Mouse (Mus musculus): ENCODE results near the gene Tgm2. TPM values are rescaled to one million over a fixed set of nuclear protein-coding genes. Genes with fewer than 3 reads are reported as not detected.
A peak's percentile ranks its signal among the peaks of the same experiment; 100 is the strongest.

Gene Tgm2
- polyA plus RNA-seq, 1 experiment from 2014 or later = 63.8 TPM

GRCm38 (mm10) chr2:158167496-158168205 lies 21.4 kb upstream of the Tgm2 start:
- H3K4me1 ChIP-seq (replicated peaks) = peaks cover 21% of the 10 kb centered on the region
- no peak for ATAC-seq (ENCODE audit: low read depth)
- H3K9ac ChIP-seq = no peak overlapping the region
- no peaks in the 10 kb centered on the region for H3K36me3 ChIP-seq
- no peak overlapping the region for H3K4me3 ChIP-seq (replicated peaks)
- no peak overlapping the region for H3K4me2 ChIP-seq
- peaks cover 11% of the 10 kb centered on the region; the same call in 1 of the 2 replicates for H3K27me3 ChIP-seq
- no peaks in the 10 kb centered on the region for H3K9me3 ChIP-seq (replicated peaks)
- no peak overlapping the region for H3K27ac ChIP-seq
- WGBS (ENCODE audit: insufficient replicate concordance) = 42% methylated on average over 9 of the region's 9 CpGs
- DNase-seq = no peak

- no peak overlapping the region for H3K9ac ChIP-seq
- no peak overlapping the region for H3K4me3 ChIP-seq (replicated peaks)
- H3K4me2 ChIP-seq = peak overlapping the region; percentile 8; the same call in 1 of the 2 replicates
- H3K36me3 ChIP-seq = no peaks in the 10 kb centered on the region
- peak; percentile 48 for ATAC-seq (ENCODE audit: low read depth)
- peaks cover 11% of the 10 kb centered on the region; the same call in 1 of the 2 replicates for H3K27me3 ChIP-seq
- 17% methylated on average over 7 of the region's 7 CpGs for WGBS (ENCODE audit: insufficient replicate concordance)
- H3K9me3 ChIP-seq (replicated peaks) = no peaks in the 10 kb centered on the region
- H3K4me1 ChIP-seq (replicated peaks) = peaks cover 26% of the 10 kb centered on the region
- H3K27ac ChIP-seq = peak overlapping the region; percentile 9; the same call in 1 of the 2 replicates
- DNase-seq = no peak
These were observed 20.4 kb upstream of the Tgm2 start for GRCm38 (mm10) chr2:158166628-158167027.

GRCm38 (mm10) chr2:158165776-158166175 lies 19.5 kb upstream of the Tgm2 start:
- Histone ChIP-seq H3K4me3 (replicated peaks) (no peak overlapping the region), H3K36me3 (no peaks in the 10 kb centered on the region), H3K27me3 (peaks cover 11% of the 10 kb centered on the region; the same call in 1 of the 2 replicates), H3K4me1 (replicated peaks) (peaks cover 35% of the 10 kb centered on the region), H3K9me3 (replicated peaks) (no peaks in the 10 kb centered on the region), H3K27ac (no peak overlapping the region), H3K4me2 (no peak overlapping the region), H3K9ac (no peak overlapping the region)
- ATAC-seq (ENCODE audit: low read depth) (no peak), DNase-seq (no peak)
- WGBS (ENCODE audit: insufficient replicate concordance) = 68% methylated on average over 4 of the region's 4 CpGs

GRCm38 (mm10) chr2:158163034-158163433 lies 16.8 kb upstream of the Tgm2 start:
- Histone ChIP-seq H3K27ac (no peak overlapping the region), H3K4me2 (no peak overlapping the region), H3K4me1 (replicated peaks) (peaks cover 45% of the 10 kb centered on the region), H3K9me3 (replicated peaks) (no peaks in the 10 kb centered on the region), H3K27me3 (no peaks in the 10 kb centered on the region), H3K4me3 (replicated peaks) (no peak overlapping the region), H3K36me3 (no peaks in the 10 kb centered on the region), H3K9ac (no peak overlapping the region; the same call in 1 of the 2 replicates)
- DNase-seq = no peak
- ATAC-seq (ENCODE audit: low read depth) = no peak
- 36% methylated on average over 6 of the region's 6 CpGs for WGBS (ENCODE audit: insufficient replicate concordance)

GRCm38 (mm10) chr2:158161761-158162160 lies 15.5 kb upstream of the Tgm2 start:
- Histone ChIP-seq H3K9ac (no peak overlapping the region), H3K4me2 (no peak overlapping the region), H3K36me3 (no peaks in the 10 kb centered on the region), H3K27me3 (no peaks in the 10 kb centered on the region), H3K27ac (no peak overlapping the region), H3K4me3 (replicated peaks) (no peak overlapping the region), H3K9me3 (replicated peaks) (no peaks in the 10 kb centered on the region), H3K4me1 (replicated peaks) (peaks cover 39% of the 10 kb centered on the region)
- WGBS (ENCODE audit: insufficient replicate concordance) = 58% methylated on average over 6 of the region's 6 CpGs
- DNase-seq = no peak
- no peak for ATAC-seq (ENCODE audit: low read depth)

- 15% methylated on average over 7 of the region's 7 CpGs for WGBS (ENCODE audit: insufficient replicate concordance)
- Histone ChIP-seq H3K27ac (peak overlapping the region; percentile 65), H3K4me2 (peak overlapping the region; percentile 61), H3K9ac (peak overlapping the region; percentile 62; the same call in 1 of the 2 replicates), H3K4me1 (replicated peaks) (peaks cover 50% of the 10 kb centered on the region), H3K36me3 (no peaks in the 10 kb centered on the region), H3K9me3 (replicated peaks) (no peaks in the 10 kb centered on the region), H3K4me3 (replicated peaks) (peak overlapping the region; percentile 39), H3K27me3 (no peaks in the 10 kb centered on the region)
- DNase-seq (no peak), ATAC-seq (ENCODE audit: low read depth) (peak; percentile 30; the same call in 1 of the 2 replicates)
These were observed 13.4 kb upstream of the Tgm2 start for GRCm38 (mm10) chr2:158159376-158160235.

GRCm38 (mm10) chr2:158157654-158158053 lies 11.4 kb upstream of the Tgm2 start:
- Histone ChIP-seq H3K4me3 (replicated peaks) (no peak overlapping the region), H3K36me3 (no peaks in the 10 kb centered on the region), H3K4me2 (no peak overlapping the region), H3K9me3 (replicated peaks) (no peaks in the 10 kb centered on the region), H3K9ac (no peak overlapping the region), H3K27ac (no peak overlapping the region), H3K27me3 (no peaks in the 10 kb centered on the region), H3K4me1 (replicated peaks) (peaks cover 65% of the 10 kb centered on the region)
- ATAC-seq (ENCODE audit: low read depth) (no peak), DNase-seq (no peak)
- 73% methylated on average over 8 of the region's 8 CpGs for WGBS (ENCODE audit: insufficient replicate concordance)

- 54% methylated on average over 9 of the region's 9 CpGs for WGBS (ENCODE audit: insufficient replicate concordance)
- DNase-seq = no peak
- peaks cover 70% of the 10 kb centered on the region for H3K4me1 ChIP-seq (replicated peaks)
- no peak overlapping the region for H3K9ac ChIP-seq
- no peak overlapping the region for H3K4me2 ChIP-seq
- ATAC-seq (ENCODE audit: low read depth) = no peak
- H3K27ac ChIP-seq = peak overlapping the region; percentile 37
- H3K4me3 ChIP-seq (replicated peaks) = no peak overlapping the region
- H3K36me3 ChIP-seq = no peaks in the 10 kb centered on the region
- H3K27me3 ChIP-seq = no peaks in the 10 kb centered on the region
- H3K9me3 ChIP-seq (replicated peaks) = no peaks in the 10 kb centered on the region
These were observed 10.3 kb upstream of the Tgm2 start for GRCm38 (mm10) chr2:158156487-158156886.

- no peak overlapping the region for H3K4me2 ChIP-seq
- H3K36me3 ChIP-seq = no peaks in the 10 kb centered on the region
- H3K9me3 ChIP-seq (replicated peaks) = peaks cover 6% of the 10 kb centered on the region
- H3K27ac ChIP-seq = peak overlapping the region; percentile 37; the same call in 1 of the 2 replicates
- H3K27me3 ChIP-seq = no peaks in the 10 kb centered on the region
- no peak for DNase-seq
- peaks cover 62% of the 10 kb centered on the region for H3K4me1 ChIP-seq (replicated peaks)
- 31% methylated on average over 2 of the region's 2 CpGs for WGBS (ENCODE audit: insufficient replicate concordance)
- H3K9ac ChIP-seq = no peak overlapping the region
- no peak overlapping the region for H3K4me3 ChIP-seq (replicated peaks)
- ATAC-seq (ENCODE audit: low read depth) = no peak
These were observed 9.4 kb upstream of the Tgm2 start for GRCm38 (mm10) chr2:158155615-158156014.

- Histone ChIP-seq H3K4me2 (no peak overlapping the region), H3K36me3 (no peaks in the 10 kb centered on the region), H3K9me3 (replicated peaks) (peaks cover 6% of the 10 kb centered on the region), H3K9ac (no peak overlapping the region), H3K4me3 (replicated peaks) (no peak overlapping the region), H3K27me3 (no peaks in the 10 kb centered on the region), H3K4me1 (replicated peaks) (peaks cover 57% of the 10 kb centered on the region), H3K27ac (peak overlapping the region; percentile 85; the same call in 1 of the 2 replicates)
- no peak for DNase-seq
- ATAC-seq (ENCODE audit: low read depth) = no peak
- 63% methylated on average over 7 of the region's 7 CpGs for WGBS (ENCODE audit: insufficient replicate concordance)
These were observed 8.9 kb upstream of the Tgm2 start for GRCm38 (mm10) chr2:158155101-158155500.

- Histone ChIP-seq H3K4me3 (replicated peaks) (peak overlapping the region; percentile 64), H3K27me3 (no peaks in the 10 kb centered on the region), H3K4me2 (peak overlapping the region; percentile 88), H3K9ac (peak overlapping the region; percentile 74; the same call in 1 of the 2 replicates), H3K9me3 (replicated peaks) (peaks cover 6% of the 10 kb centered on the region), H3K27ac (peak overlapping the region; percentile 85), H3K36me3 (no peaks in the 10 kb centered on the region), H3K4me1 (replicated peaks) (peaks cover 57% of the 10 kb centered on the region)
- 64% methylated on average over 8 of the region's 8 CpGs for WGBS (ENCODE audit: insufficient replicate concordance)
- no peak for DNase-seq
- ATAC-seq (ENCODE audit: low read depth) = 0 out of 2 replicates have a peak, but pooled peaks have one; percentile 3
These were observed 8.4 kb upstream of the Tgm2 start for GRCm38 (mm10) chr2:158154641-158155040.
